Mouse (Mus musculus) testis, postnatal 10 days (tissue): ENCODE data around the gene Nenf.

Source experiments
- DNase-seq: peaks from one replicate; pipeline ENCODE4 v3.0.0; 2021; ENCODE audit warnings: low spot score

Gene Nenf

GRCm38 (mm10) chr1:191318686-191319085 lies 692 bp upstream of the Nenf start:
- DNase-seq = peak; percentile 72

DNA sequence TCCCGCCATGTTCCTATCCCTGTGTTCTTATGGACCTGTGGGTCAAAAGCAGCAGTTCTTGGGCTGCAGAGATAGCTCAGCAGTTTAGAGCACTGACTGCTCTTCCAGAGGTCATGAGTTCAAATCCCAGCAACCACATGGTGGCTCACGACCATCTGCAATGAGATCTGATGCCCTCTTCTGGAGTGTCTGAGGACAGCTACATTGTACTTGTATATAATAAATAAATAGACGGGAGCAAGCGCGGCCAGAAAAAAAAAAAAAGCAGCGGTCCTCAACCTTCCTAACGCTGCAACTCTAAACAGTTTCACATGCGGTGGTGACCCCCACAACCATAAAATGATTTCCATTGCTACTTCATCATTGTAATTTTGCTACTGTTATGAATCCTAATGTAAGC lies 1.2 kb downstream of the Nenf start:
- DNase-seq = no peak

DNA sequence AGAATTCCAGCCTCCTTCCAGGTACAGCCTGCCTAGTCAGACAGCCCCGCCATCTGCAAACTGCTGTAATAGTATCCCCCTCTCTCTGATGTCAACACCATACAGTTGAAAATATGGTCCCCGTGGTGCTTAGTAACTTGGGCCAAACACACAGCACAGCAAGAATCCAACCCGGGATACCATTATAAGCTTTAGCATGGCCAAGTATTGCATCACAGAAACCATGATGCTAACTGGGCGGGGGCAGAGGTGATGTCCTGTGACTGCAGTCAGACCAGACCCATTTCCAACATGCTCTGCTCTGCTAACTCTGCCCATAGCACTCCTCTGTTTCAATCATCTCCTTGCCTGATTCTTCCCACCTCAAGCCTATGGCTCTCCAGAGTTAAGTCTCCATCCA lies 4.1 kb downstream of the Nenf start:
- DNase-seq = no peak

DNA sequence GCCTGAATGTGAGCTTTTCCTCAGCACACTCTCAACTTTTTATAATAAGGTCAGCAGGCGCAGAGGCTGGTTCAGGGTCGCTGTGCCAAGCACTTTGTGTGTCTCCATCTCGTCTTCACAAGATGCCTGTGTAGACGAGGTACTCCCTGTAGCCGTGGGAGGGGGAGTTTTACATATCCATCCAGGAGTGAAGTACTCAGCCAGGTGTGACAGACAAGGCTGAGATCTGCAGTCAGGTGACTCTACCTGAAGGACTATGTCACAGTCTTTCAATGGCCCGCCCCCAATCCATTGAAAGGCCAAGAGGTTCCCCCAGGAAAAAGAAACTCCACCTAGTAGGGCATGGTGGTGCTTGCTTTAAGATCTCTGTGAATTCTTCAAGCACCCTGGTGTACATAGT lies 4.8 kb downstream of the Nenf start:
- no peak for DNase-seq

GRCm38 (mm10) chr1:191312513-191312941 lies 5.5 kb downstream of the Nenf start:
- DNase-seq = peak; percentile 90

- DNase-seq = no peak
Observed at GRCm38 (mm10) chr1:191311296-191311898, 6.6 kb downstream of the Nenf start.

DNA sequence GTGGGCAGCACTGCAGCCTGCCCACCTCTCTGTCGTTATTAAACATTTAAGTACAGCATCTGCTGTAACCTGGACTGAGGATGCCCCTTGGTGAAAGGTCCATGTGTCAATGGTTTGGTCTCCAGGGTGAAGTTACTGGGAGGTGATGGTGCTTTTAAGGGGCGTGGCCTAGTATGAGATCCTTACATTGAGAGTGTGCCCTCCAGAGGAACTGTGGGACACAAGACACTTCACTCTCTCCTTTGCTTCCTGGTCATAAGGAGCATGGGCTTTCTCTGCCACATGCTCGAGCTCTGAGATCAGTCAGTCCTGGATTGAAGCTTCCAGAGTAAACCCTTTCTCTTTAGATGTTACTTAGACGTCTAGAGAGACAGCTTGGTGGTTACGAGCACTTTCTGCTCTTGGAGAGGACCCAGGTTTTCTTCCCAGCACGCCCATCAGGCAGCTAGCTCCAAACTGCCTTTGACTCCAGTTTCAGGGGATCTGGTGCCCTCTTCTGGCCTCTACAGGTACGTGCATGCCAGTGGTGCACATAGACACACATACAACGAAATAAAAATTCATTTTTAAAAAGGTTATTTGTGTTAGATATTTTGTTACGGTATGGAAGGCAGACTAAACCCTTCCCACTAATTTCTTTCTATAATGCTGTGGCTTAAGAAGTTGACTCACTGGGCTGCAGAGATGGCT lies 10.1 kb downstream of the Nenf start:
- no peak for DNase-seq

- no peak for DNase-seq
Observed at GRCm38 (mm10) chr1:191306316-191306715, 11.7 kb downstream of the Nenf start.

GRCm38 (mm10) chr1:191305610-191306009 lies 12.4 kb downstream of the Nenf start:
- no peak for DNase-seq

DNA sequence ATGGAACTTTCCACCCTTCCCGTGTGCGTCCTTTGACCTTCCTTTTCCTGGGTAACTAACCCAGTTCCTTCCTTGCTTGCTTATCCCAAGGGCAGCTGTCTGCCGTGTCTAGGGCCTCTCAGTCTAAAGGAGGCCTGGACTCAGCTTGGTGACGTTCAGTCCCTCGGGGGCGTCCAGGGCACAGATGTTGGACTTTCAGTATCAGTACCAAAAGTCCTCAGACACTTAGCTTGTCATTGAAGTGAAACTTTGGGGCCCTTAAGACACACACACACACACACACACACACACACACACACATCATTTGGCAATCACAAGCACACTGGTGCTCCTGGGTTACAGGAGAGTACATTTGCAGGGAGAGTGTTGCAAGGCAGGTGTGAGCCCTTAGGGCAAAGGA lies 13.8 kb downstream of the Nenf start:
- DNase-seq = no peak

GRCm38 (mm10) chr1:191303736-191304135 lies 14.3 kb downstream of the Nenf start:
- no peak for DNase-seq

DNA sequence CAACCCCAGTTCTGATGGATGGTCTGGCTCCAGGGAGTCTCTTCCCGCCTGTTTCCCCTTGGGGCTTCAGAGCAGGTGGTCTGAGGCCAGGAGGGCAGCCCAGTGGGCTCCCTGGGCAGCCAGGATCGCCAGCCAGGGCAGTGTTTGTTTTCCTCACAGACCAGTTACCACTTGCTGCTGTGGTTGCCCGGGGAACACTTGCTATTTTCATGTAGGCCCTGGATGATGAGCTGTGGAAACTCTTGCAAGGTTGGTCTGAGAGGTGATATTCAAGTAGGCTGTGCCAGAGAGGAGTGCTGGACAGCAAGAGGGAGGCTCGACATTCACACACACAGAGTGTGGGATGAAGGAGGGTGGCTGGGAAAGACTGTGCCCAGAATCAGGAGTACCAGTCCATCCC lies 16.1 kb downstream of the Nenf start:
- no peak for DNase-seq

DNA sequence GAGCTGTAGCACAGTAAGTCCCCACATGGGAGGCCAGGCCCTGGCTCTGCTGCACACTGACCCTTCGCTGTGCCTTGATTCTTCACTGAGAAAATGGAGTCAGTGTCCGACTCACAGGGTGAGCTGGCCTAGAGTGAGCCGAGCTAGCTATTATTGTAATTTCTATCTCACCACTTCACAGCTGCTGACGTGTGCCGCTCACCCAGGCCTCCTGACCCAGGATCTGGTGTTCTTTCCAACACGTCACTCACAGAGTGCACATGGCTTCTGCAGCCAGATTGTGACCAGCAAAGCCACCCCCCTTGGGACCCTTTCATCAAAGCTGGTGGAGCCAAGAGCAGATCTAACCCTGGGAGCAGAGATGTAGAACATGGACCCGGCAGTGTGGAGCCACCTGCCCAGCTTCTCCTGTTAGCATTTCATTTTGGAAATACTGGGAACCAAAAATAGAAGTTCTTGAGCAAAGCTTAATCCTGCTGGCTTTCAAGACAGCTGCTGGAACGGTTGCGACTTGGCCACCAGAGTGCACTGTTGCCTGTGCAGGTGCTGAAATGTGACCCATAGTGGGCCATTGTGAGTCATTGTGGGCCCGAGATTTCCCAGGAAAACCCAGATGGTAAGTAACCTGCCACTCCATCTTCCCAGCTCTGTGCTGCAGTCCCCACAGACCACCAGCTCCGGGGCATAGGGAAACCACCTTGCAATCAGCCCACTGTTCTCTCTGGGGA lies 18.6 kb downstream of the Nenf start:
- peak; percentile 76 for DNase-seq

DNA sequence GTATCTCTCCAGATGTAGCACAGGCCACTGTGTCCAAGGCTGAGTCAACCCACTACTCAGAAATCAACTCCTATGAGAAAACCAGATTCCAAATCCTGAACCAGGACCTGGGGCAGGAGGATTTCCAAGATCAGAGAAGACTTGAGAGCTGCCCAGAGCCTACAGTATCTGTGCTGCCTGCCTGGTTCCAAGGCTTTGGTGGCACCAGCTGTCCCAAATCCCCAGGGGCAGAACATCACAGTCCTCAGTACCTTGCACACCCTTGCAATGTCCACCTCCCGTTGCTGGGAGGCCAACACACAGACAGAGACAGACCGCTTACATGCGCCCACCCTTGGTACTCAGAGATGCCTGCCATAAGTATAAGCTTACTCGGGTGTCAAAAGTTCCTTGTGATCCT lies 19.7 kb downstream of the Nenf start:
- DNase-seq = no peak

DNA sequence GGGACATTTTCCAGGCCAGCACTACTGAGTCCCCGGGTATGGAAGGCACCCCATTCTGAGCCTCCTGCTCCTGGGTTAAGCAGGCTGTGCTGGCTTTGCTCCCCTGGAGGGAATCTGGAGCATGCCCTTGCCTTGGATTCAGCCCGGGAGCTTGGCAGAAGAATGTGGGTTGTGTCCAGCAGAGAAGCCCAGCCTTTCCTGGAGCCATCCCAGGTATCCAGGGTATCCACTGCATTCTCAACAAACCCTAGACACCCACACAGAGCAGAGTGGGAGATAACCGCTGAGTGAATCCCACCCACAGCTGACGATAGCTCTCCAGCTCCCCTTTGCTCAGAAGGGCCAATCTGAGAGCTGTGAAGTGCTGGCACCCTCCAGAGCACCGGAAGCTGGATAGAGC lies 21.5 kb downstream of the Nenf start:
- DNase-seq = peak; percentile 80

DNA sequence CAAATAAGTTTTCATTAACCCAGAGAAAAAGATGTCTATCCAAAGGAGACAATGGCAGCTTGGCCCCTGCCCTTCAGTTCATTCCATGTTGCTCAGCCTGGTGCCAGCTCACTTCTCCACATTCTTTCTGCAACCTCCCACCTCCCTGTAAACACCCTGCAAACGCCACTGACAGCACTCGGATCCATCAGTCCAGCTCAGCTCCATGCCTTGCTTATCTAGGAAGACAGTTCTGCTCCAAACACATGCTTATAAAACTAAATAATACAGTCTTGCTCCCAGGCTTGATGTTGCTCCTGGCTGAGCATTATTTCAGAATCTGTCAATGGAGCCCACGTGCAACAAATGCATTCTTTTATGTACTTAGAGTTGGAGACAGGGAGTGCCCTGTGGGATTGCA lies 22.2 kb downstream of the Nenf start:
- DNase-seq = no peak

- no peak for DNase-seq
Observed at GRCm38 (mm10) chr1:191293996-191294795, 23.8 kb downstream of the Nenf start.

GRCm38 (mm10) chr1:191293051-191293450 lies 24.9 kb downstream of the Nenf start:
- DNase-seq = no peak

GRCm38 (mm10) chr1:191292348-191292747 lies 25.6 kb downstream of the Nenf start:
- no peak for DNase-seq

- DNase-seq = peak; percentile 80
Observed at GRCm38 (mm10) chr1:191288762-191289161, 29.2 kb downstream of the Nenf start.

DNA sequence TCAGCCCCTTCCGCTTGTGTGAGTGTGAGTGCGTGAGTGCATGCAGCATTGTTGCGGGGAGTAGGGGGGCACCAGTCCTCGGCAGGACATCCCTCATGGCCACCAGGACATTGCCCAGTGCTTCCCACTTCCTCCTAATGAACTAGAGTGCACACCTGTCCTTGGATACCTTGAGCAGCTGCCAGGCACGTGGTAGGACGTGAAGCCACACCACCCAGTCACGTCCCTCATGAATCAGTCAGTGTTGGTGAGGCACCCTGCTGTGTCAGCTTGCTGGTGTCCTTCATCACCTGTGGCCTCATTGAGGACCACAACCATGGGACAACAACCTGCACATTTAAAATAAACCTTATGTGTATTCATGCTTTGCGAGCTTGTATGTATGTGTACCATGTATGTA lies 33.5 kb downstream of the Nenf start:
- no peak for DNase-seq
